Mouse (Mus musculus) CH12.LX (cell line): ENCODE measurements at regions not wholly inside any gene's neighbourhood (a gene's known extent, or its start where the extent isn't known, plus 50 kb on each side); places are given as distances from the start of the nearest gene placed in this dataset.

Experiments
- DNase-seq: peaks from one replicate; pipeline ENCODE4 v3.0.0-alpha.2; 2013; ENCODE audit errors: extremely low read depth
- H3K27ac ChIP-seq: 2 replicates; pipeline ENCODE4 v1.5.1; 2012; ENCODE audit warnings: low read depth, mild to moderate bottlenecking, control low read depth, moderate library complexity; ENCODE audit not compliant: insufficient read depth
- H3K27me3 ChIP-seq: replicated peaks from 2 replicates; pipeline ENCODE3; 2012; ENCODE audit warnings: inconsistent platforms
- H3K36me3 ChIP-seq, 2 experiments: replicated peaks in 1 of 2; 2 replicates each; pipeline versions ENCODE3 to v1.6.1; 2012; ENCODE audit warnings: inconsistent platforms in 1 of 2, low read length in 1 of 2, mild to moderate bottlenecking in 1 of 2, mixed read lengths in 1 of 2, moderate library complexity in 1 of 2; ENCODE audit not compliant: control insufficient read depth in 1 of 2, insufficient read depth in 1 of 2
- H3K4me1 ChIP-seq, 2 experiments: 2 replicates each; pipeline ENCODE4 v1.6.1; 2012; ENCODE audit warnings: inconsistent platforms in 1 of 2, moderate library complexity in 1 of 2; ENCODE audit not compliant: insufficient read depth in 2 of 2, control insufficient read depth in 1 of 2
- H3K4me2 ChIP-seq: 2 replicates; pipeline ENCODE4 v1.6.1; 2012; ENCODE audit warnings: low read depth, mild to moderate bottlenecking, control low read depth; ENCODE audit not compliant: poor library complexity, insufficient read depth, severe bottlenecking
- H3K4me3 ChIP-seq, 3 experiments: fragments of 150-350 bp in 1 of 3; sonication (generic) in 1 of 3; replicated peaks in 1 of 3; 2 replicates each; pipeline versions ENCODE3 to v1.5.1; 2011 to 2012; ENCODE audit warnings: low read depth in 2 of 3, low read length in 2 of 3, mild to moderate bottlenecking in 2 of 3, moderate library complexity in 2 of 3, control low read depth in 1 of 3, improper control_type of control experiment in 1 of 3, inconsistent platforms in 1 of 3, mixed read lengths in 1 of 3; ENCODE audit not compliant: poor library complexity in 1 of 3
- H3K79me2 ChIP-seq: replicated peaks from 2 replicates; pipeline ENCODE4 v1.6.1; 2012; ENCODE audit warnings: mild to moderate bottlenecking, moderate library complexity; ENCODE audit not compliant: control insufficient read depth, poor library complexity, insufficient read depth, severe bottlenecking; ENCODE audit errors: extremely low read depth
- H3K9ac ChIP-seq: 2 replicates; pipeline ENCODE4 v1.6.1; 2012; ENCODE audit warnings: low read depth, mild to moderate bottlenecking, control low read depth, moderate library complexity; ENCODE audit not compliant: insufficient read depth
- H3K9me3 ChIP-seq: replicated peaks from 2 replicates; pipeline ENCODE3; 2012; ENCODE audit warnings: low read length, inconsistent platforms, mixed read lengths
- CHD1 ChIP-seq: IDR thresholded peaks from 2 replicates; pipeline ENCODE4 v1.6.1; 2012; ENCODE audit warnings: low read depth, low read length, improper control_type of control experiment, inconsistent platforms
- E2F4 ChIP-seq: IDR thresholded peaks from 2 replicates; pipeline ENCODE4 v1.6.1; 2011; ENCODE audit warnings: low read depth, low read length, improper control_type of control experiment; ENCODE audit not compliant: insufficient replicate concordance
- ELF1 ChIP-seq: IDR thresholded peaks from 2 replicates; pipeline ENCODE4 v1.6.1; 2014; ENCODE audit warnings: low read depth, mild to moderate bottlenecking, inconsistent platforms, low read length, improper control_type of control experiment
- EP300 ChIP-seq: IDR thresholded peaks from 2 replicates; pipeline ENCODE4 v1.6.1; 2011; ENCODE audit warnings: low read length, improper control_type of control experiment
- ETS1 ChIP-seq: conservative IDR thresholded peaks from 2 replicates; pipeline ENCODE4 v1.6.1; 2012; ENCODE audit warnings: low read depth, mild to moderate bottlenecking, inconsistent platforms, low read length, improper control_type of control experiment, moderate library complexity
- HCFC1 ChIP-seq: IDR thresholded peaks from 2 replicates; pipeline ENCODE4 v1.6.1; 2012; ENCODE audit warnings: low read depth, mild to moderate bottlenecking, inconsistent platforms, low read length, improper control_type of control experiment
- IRF4 ChIP-seq: IDR thresholded peaks from 2 replicates; pipeline ENCODE4 v1.6.1; 2014; ENCODE audit warnings: low read depth, mild to moderate bottlenecking, inconsistent platforms, low read length, improper control_type of control experiment
- JUN ChIP-seq: IDR thresholded peaks from 2 replicates; pipeline ENCODE4 v1.6.1; 2011; ENCODE audit warnings: low read depth, mild to moderate bottlenecking, low read length, improper control_type of control experiment, moderate library complexity; ENCODE audit not compliant: insufficient read depth
- KAT2A ChIP-seq: IDR thresholded peaks from 2 replicates; pipeline ENCODE4 v1.6.1; 2012; ENCODE audit warnings: low read length, improper control_type of control experiment, inconsistent platforms; ENCODE audit not compliant: insufficient replicate concordance
- MAFK ChIP-seq: IDR thresholded peaks from 2 replicates; pipeline ENCODE4 v1.6.1; 2011; ENCODE audit warnings: low read length, improper control_type of control experiment; ENCODE audit not compliant: insufficient replicate concordance
- MAX ChIP-seq: IDR thresholded peaks from 2 replicates; pipeline ENCODE4 v1.6.1; 2011; ENCODE audit warnings: low read length, improper control_type of control experiment
- MEF2A ChIP-seq: IDR thresholded peaks from 2 replicates; pipeline ENCODE4 v1.6.1; 2014; ENCODE audit warnings: low read depth, mild to moderate bottlenecking, inconsistent platforms, low read length, improper control_type of control experiment, borderline replicate concordance
- MXI1 ChIP-seq: IDR thresholded peaks from 2 replicates; pipeline ENCODE4 v1.6.1; 2011; ENCODE audit warnings: mild to moderate bottlenecking, low read depth, low read length, improper control_type of control experiment
- MYC ChIP-seq: IDR thresholded peaks from 2 replicates; pipeline ENCODE4 v1.6.1; 2011; ENCODE audit warnings: low read depth, mild to moderate bottlenecking, improper control_type of control experiment, low read length
- NELFE ChIP-seq: IDR thresholded peaks from 2 replicates; pipeline ENCODE4 v1.6.1; 2011; ENCODE audit warnings: low read depth, low read length, improper control_type of control experiment
- PAX5 ChIP-seq: IDR thresholded peaks from 2 replicates; pipeline ENCODE4 v1.6.1; 2012; ENCODE audit warnings: low read length, inconsistent platforms, mixed read lengths
- POLR2AphosphoS2 ChIP-seq: IDR thresholded peaks from 2 replicates; pipeline ENCODE4 v1.6.1; 2011; ENCODE audit warnings: low read depth, low read length, improper control_type of control experiment
- RAD21 ChIP-seq: IDR thresholded peaks from 2 replicates; pipeline ENCODE4 v1.6.1; 2011; ENCODE audit warnings: low read depth, mild to moderate bottlenecking, low read length, improper control_type of control experiment, moderate library complexity
- SMC3 ChIP-seq: IDR thresholded peaks from 2 replicates; pipeline ENCODE4 v1.6.1; 2011; ENCODE audit warnings: low read depth, low read length, improper control_type of control experiment
- TCF12 ChIP-seq: IDR thresholded peaks from 2 replicates; pipeline ENCODE4 v1.6.1; 2014; ENCODE audit warnings: low read depth, mild to moderate bottlenecking, inconsistent platforms, low read length, improper control_type of control experiment
- UBTF ChIP-seq: IDR thresholded peaks from 2 replicates; pipeline ENCODE4 v1.6.1; 2012; ENCODE audit warnings: low read depth, mild to moderate bottlenecking, inconsistent platforms, low read length, improper control_type of control experiment, moderate library complexity
- USF1 ChIP-seq: IDR thresholded peaks from 2 replicates; pipeline ENCODE4 v1.6.1; 2014; ENCODE audit warnings: low read depth, mild to moderate bottlenecking, inconsistent platforms, low read length, improper control_type of control experiment
- ZC3H11A ChIP-seq: IDR thresholded peaks from 2 replicates; pipeline ENCODE4 v1.6.1; 2012; ENCODE audit warnings: low read depth, mild to moderate bottlenecking, inconsistent platforms, low read length, improper control_type of control experiment
- ZKSCAN1 ChIP-seq: IDR thresholded peaks from 2 replicates; pipeline ENCODE4 v1.6.1; 2012; ENCODE audit warnings: low read depth, inconsistent platforms, low read length, improper control_type of control experiment, borderline replicate concordance
- ZMIZ1 ChIP-seq: IDR thresholded peaks from 2 replicates; pipeline ENCODE4 v1.6.1; 2012; ENCODE audit warnings: low read depth, mild to moderate bottlenecking, inconsistent platforms, low read length, improper control_type of control experiment
- ZNF384 ChIP-seq: IDR thresholded peaks from 2 replicates; pipeline ENCODE4 v1.6.1; 2012; ENCODE audit warnings: low read depth, low read length, improper control_type of control experiment, inconsistent platforms
- dilution Hi-C: fragments of 300-500 bp; cut with MboI; formaldehyde crosslinking; loops from 2 replicates; pipeline ENCODE4 v1.14.3; 2020; ENCODE audit warnings: low sequenced_read_pairs; ENCODE audit not compliant: extremely low pct_unique_long_range_greater_than_20kb, extremely low pct_ligation_motif_present
- in situ Hi-C: fragments of 300-500 bp; cut with MboI; formaldehyde crosslinking; loops from 3 replicates; pipeline ENCODE4 v1.14.3; 2019; ENCODE audit warnings: low sequenced_read_pairs, low pct_ligation_motif_present, low pct_unique_long_range_greater_than_20kb, mixed read lengths

GRCm38 (mm10) chr6:100937802-100938201 lies 104.4 kb downstream of the Ppp4r2 start:
- in situ Hi-C loops: no loop called here
- no peak overlapping the region for H3K4me3 ChIP-seq
- H3K27me3 ChIP-seq: peaks cover 29% of the 10 kb centered on the region
- H3K9ac ChIP-seq: no peak overlapping the region
- H3K4me1 ChIP-seq: no peaks in the 10 kb centered on the region
- no peak overlapping the region for H3K27ac ChIP-seq
- dilution Hi-C loops: no loop called here
- no peak overlapping the region for H3K4me2 ChIP-seq
- H3K79me2 ChIP-seq: no peaks in the 10 kb centered on the region
- no peaks in the 10 kb centered on the region for H3K36me3 ChIP-seq
- H3K9me3 ChIP-seq: no peaks in the 10 kb centered on the region
- no peak for DNase-seq
- TF ChIP-seq RAD21 (no peak), SMC3 (no peak), TCF12 (no peak), E2F4 (no peak), MEF2A (no peak), USF1 (no peak), HCFC1 (no peak), ELF1 (no peak), UBTF (no peak), MYC (no peak), EP300 (no peak), JUN (no peak), MAFK (no peak), ZC3H11A (no peak), IRF4 (no peak), ZMIZ1 (no peak)
- TF ChIP-seq, all 38 proteins: peak for 0

GRCm38 (mm10) chr6:100938376-100938775 lies 105.0 kb downstream of the Ppp4r2 start:
- Histone ChIP-seq H3K36me3 (no peaks in the 10 kb centered on the region), H3K79me2 (no peaks in the 10 kb centered on the region), H3K4me1 (no peaks in the 10 kb centered on the region), H3K4me3 (no peak overlapping the region), H3K27ac (no peak overlapping the region), H3K9me3 (no peaks in the 10 kb centered on the region), H3K27me3 (peaks cover 34% of the 10 kb centered on the region), H3K4me2 (no peak overlapping the region), H3K9ac (no peak overlapping the region)
- in situ Hi-C loops: no loop called here
- no peak for DNase-seq
- TF ChIP-seq ZKSCAN1 (no peak), UBTF (no peak), ZMIZ1 (no peak), SMC3 (no peak), NELFE (no peak), ZNF384 (no peak), PAX5 (no peak), ETS1 (no peak), MXI1 (no peak), KAT2A (no peak), ZC3H11A (no peak), MAFK (no peak), MEF2A (no peak), MAX (no peak), POLR2AphosphoS2 (no peak), CHD1 (no peak)
- dilution Hi-C loops: no loop called here
